Mouse (Mus musculus): Measurements from ENCODE around the gene Fkbp14. TPM values are rescaled to one million over a fixed set of nuclear protein-coding genes. Genes with fewer than 3 reads are reported as not detected.

Fkbp14 gene
- 10 to 100 TPM; 13.1 to 14.6 TPM for total RNA-seq (2021)
- long read RNA-seq, experiment 1, transcript Fkbp14-201 (4 exons, 2,694 nt): major isoform, 9 of 9 reads
- long read RNA-seq, experiment 1, partial matches to known transcripts: 0 of 9 reads
- long read RNA-seq, experiment 1, other reads (novel, unspliced or antisense): 0 of 9 reads
- long read RNA-seq, experiment 2, transcript Fkbp14-201 (4 exons, 2,694 nt): major isoform, 10 of 11 reads
- long read RNA-seq, experiment 2, partial matches to known transcripts: 0 of 11 reads
- long read RNA-seq, experiment 2, other reads (novel, unspliced or antisense): 1 of 11 reads

GRCm38 (mm10) chr6:54597208-54597607, at the start of gene Fkbp14:
TSS of gene Fkbp14 (minus strand) at chr6:54597308.
- TF ChIP-seq CTCF (conservative IDR thresholded peaks at IDR 0.05): no peak
- Histone ChIP-seq H3K27ac (0 out of 2 replicates have a peak within 1 kb of the TSS, but pooled peaks have one; percentile 18), H3K4me3 (peak within 1 kb of the TSS; percentile 75; the same call in 1 of the 2 replicates)
- DNase-seq (ENCODE audit: low spot score in 2 of 2): no peak

- TF ChIP-seq CTCF (conservative IDR thresholded peaks at IDR 0.05): no peak
- Histone ChIP-seq H3K4me3 (no peak overlapping the region), H3K27ac (peak overlapping the region; percentile 23; the same call in 1 of the 2 replicates)
- DNase-seq (ENCODE audit: low spot score in 2 of 2): no peak
Observed at GRCm38 (mm10) chr6:54643181-54643580, 46.1 kb upstream of the Fkbp14 start.

GRCm38 (mm10) chr6:54641953-54642352, 44.8 kb upstream of the Fkbp14 start:
- Histone ChIP-seq H3K4me3 (no peak overlapping the region), H3K27ac (no peak overlapping the region)
- no peak for TF ChIP-seq CTCF (conservative IDR thresholded peaks at IDR 0.05)
- DNase-seq (ENCODE audit: low spot score in 2 of 2): no peak

GRCm38 (mm10) chr6:54639877-54640276, 42.8 kb upstream of the Fkbp14 start:
- no peak overlapping the region for H3K4me3 ChIP-seq
- H3K27ac ChIP-seq: peak overlapping the region; percentile 33; the same call in 1 of the 2 replicates
- TF ChIP-seq CTCF (conservative IDR thresholded peaks at IDR 0.05): no peak
- no peak for DNase-seq (ENCODE audit: low spot score in 2 of 2)

- H3K27ac ChIP-seq: no peak overlapping the region
- peak; percentile 81 for TF ChIP-seq CTCF (conservative IDR thresholded peaks at IDR 0.05)
- no peak overlapping the region for H3K4me3 ChIP-seq
- DNase-seq (ENCODE audit: low spot score in 2 of 2): peak; percentile 35 to 38
Observed at GRCm38 (mm10) chr6:54631462-54631861, 34.4 kb upstream of the Fkbp14 start.

- H3K27ac ChIP-seq: no peak overlapping the region
- no peak overlapping the region for H3K4me3 ChIP-seq
- DNase-seq (ENCODE audit: low spot score in 2 of 2): no peak
- TF ChIP-seq CTCF (conservative IDR thresholded peaks at IDR 0.05): peak; percentile 57
Observed at GRCm38 (mm10) chr6:54629734-54630133, 32.6 kb upstream of the Fkbp14 start.

- no peak for DNase-seq (ENCODE audit: low spot score in 2 of 2)
- Histone ChIP-seq H3K4me3 (no peak overlapping the region), H3K27ac (no peak overlapping the region)
- no peak for TF ChIP-seq CTCF (conservative IDR thresholded peaks at IDR 0.05)
Observed at GRCm38 (mm10) chr6:54628381-54628780, 31.3 kb upstream of the Fkbp14 start.

- no peak for DNase-seq (ENCODE audit: low spot score in 2 of 2)
- no peak overlapping the region for H3K27ac ChIP-seq
- H3K4me3 ChIP-seq: no peak overlapping the region
- no peak for TF ChIP-seq CTCF (conservative IDR thresholded peaks at IDR 0.05)
Observed at GRCm38 (mm10) chr6:54620357-54620756, 23.2 kb upstream of the Fkbp14 start.

GRCm38 (mm10) chr6:54619530-54619929, 22.4 kb upstream of the Fkbp14 start:
- no peak overlapping the region for H3K27ac ChIP-seq
- no peak for DNase-seq (ENCODE audit: low spot score in 2 of 2)
- no peak for TF ChIP-seq CTCF (conservative IDR thresholded peaks at IDR 0.05)
- no peak overlapping the region for H3K4me3 ChIP-seq

GRCm38 (mm10) chr6:54617363-54617762, 20.3 kb upstream of the Fkbp14 start:
- DNase-seq (ENCODE audit: low spot score in 2 of 2): peak in 1 of 2 experiments; percentile 7
- Histone ChIP-seq H3K4me3 (no peak overlapping the region), H3K27ac (no peak overlapping the region)
- TF ChIP-seq CTCF (conservative IDR thresholded peaks at IDR 0.05): peak; percentile 56

- H3K4me3 ChIP-seq: no peak overlapping the region
- DNase-seq (ENCODE audit: low spot score in 2 of 2): no peak
- no peak overlapping the region for H3K27ac ChIP-seq
- TF ChIP-seq CTCF (conservative IDR thresholded peaks at IDR 0.05): no peak
Observed at GRCm38 (mm10) chr6:54606241-54606640, 9.1 kb upstream of the Fkbp14 start.

- DNase-seq (ENCODE audit: low spot score in 2 of 2): no peak
- no peak for TF ChIP-seq CTCF (conservative IDR thresholded peaks at IDR 0.05)
- H3K27ac ChIP-seq: no peak overlapping the region
- H3K4me3 ChIP-seq: no peak overlapping the region
Observed at GRCm38 (mm10) chr6:54604001-54604715, 7.0 kb upstream of the Fkbp14 start.

- H3K27ac ChIP-seq: no peak overlapping the region
- H3K4me3 ChIP-seq: no peak overlapping the region
- no peak for DNase-seq (ENCODE audit: low spot score in 2 of 2)
- no peak for TF ChIP-seq CTCF (conservative IDR thresholded peaks at IDR 0.05)
Observed at GRCm38 (mm10) chr6:54602891-54603290, 5.8 kb upstream of the Fkbp14 start.

Measured in layer of hippocampus, adult 2 months (tissue).